Mouse (Mus musculus): ENCODE results near the gene 4930518I15Rik. TPM values are rescaled to one million over a fixed set of nuclear protein-coding genes. Genes with fewer than 3 reads are reported as not detected.
"Not testable (repeated sequence)": the region's sequence is repeated elsewhere in the genome, so short reads cannot be mapped to it uniquely, and the experiment has no call there.

The 4930518I15Rik gene
- 5.9 and 8.6 TPM in 2 replicates for polyA plus RNA-seq (2014; fragmentation: Nextera tagmentation; extraction: Ambion mirVana)

GRCm38 (mm10) chr2:156857835-156858234 is at the start of gene 4930518I15Rik:
4930518I15Rik (minus strand) TSS chr2:156857946.
- WGBS, result 90% methylated on average over 2 of the region's 2 CpGs
- Histone ChIP-seq H3K4me2 (replicated peaks; ENCODE audit: low read depth, low read length) (no peak within 1 kb of the TSS), H3K9ac (ENCODE audit: low read depth, low read length) (no peak within 1 kb of the TSS), H3K36me3 (ENCODE audit: control insufficient read depth, insufficient read depth, low read length) (0 out of 2 replicates have a peak, but pooled peaks cover 2% of the 10 kb centered on the region), H3K4me3 (ENCODE audit: low read depth, low read length) (no peak within 1 kb of the TSS), H3K27me3 (ENCODE audit: control insufficient read depth, insufficient read depth, low read length) (no peaks in the 10 kb centered on the region), H3K9me3 (ENCODE audit: control insufficient read depth, low read length) (no peaks in the 10 kb centered on the region), H3K27ac (ENCODE audit: low read depth, low read length) (no peak within 1 kb of the TSS), H3K4me1 (replicated peaks; ENCODE audit: control insufficient read depth, insufficient read depth, low read length) (no peaks in the 10 kb centered on the region)
- ATAC-seq (ENCODE audit: low FRiP score) (no peak), DNase-seq (ENCODE audit: low spot score) (no peak)

GRCm38 (mm10) chr2:156905931-156906330 is 48.2 kb upstream of the 4930518I15Rik start:
- not testable (repeated sequence) for H3K9ac ChIP-seq (ENCODE audit: low read depth, low read length); H3K27ac ChIP-seq (ENCODE audit: low read depth, low read length); H3K36me3 ChIP-seq (ENCODE audit: control insufficient read depth, insufficient read depth, low read length); H3K4me3 ChIP-seq (ENCODE audit: low read depth, low read length); H3K4me2 ChIP-seq (replicated peaks; ENCODE audit: low read depth, low read length); DNase-seq (ENCODE audit: low spot score); H3K4me1 ChIP-seq (replicated peaks; ENCODE audit: control insufficient read depth, insufficient read depth, low read length); H3K27me3 ChIP-seq (ENCODE audit: control insufficient read depth, insufficient read depth, low read length); H3K9me3 ChIP-seq (ENCODE audit: control insufficient read depth, low read length); ATAC-seq (ENCODE audit: low FRiP score)
- WGBS, result 40% methylated on average over 4 of the region's 4 CpGs

GRCm38 (mm10) chr2:156904976-156905717 is 47.4 kb upstream of the 4930518I15Rik start:
- ATAC-seq (ENCODE audit: low FRiP score) (no peak), DNase-seq (ENCODE audit: low spot score) (peak; percentile 74)
- Histone ChIP-seq H3K27ac (ENCODE audit: low read depth, low read length) (no peak overlapping the region), H3K27me3 (ENCODE audit: control insufficient read depth, insufficient read depth, low read length) (no peaks in the 10 kb centered on the region), H3K4me3 (ENCODE audit: low read depth, low read length) (no peak overlapping the region), H3K9me3 (ENCODE audit: control insufficient read depth, low read length) (no peaks in the 10 kb centered on the region), H3K4me2 (replicated peaks; ENCODE audit: low read depth, low read length) (no peak overlapping the region), H3K4me1 (replicated peaks; ENCODE audit: control insufficient read depth, insufficient read depth, low read length) (no peaks in the 10 kb centered on the region), H3K9ac (ENCODE audit: low read depth, low read length) (no peak overlapping the region), H3K36me3 (ENCODE audit: control insufficient read depth, insufficient read depth, low read length) (no peaks in the 10 kb centered on the region)
- 31% methylated on average over 6 of the region's 6 CpGs for WGBS

GRCm38 (mm10) chr2:156903367-156903766 is 45.6 kb upstream of the 4930518I15Rik start:
- H3K27ac ChIP-seq (ENCODE audit: low read depth, low read length), result no peak overlapping the region
- no peaks in the 10 kb centered on the region for H3K27me3 ChIP-seq (ENCODE audit: control insufficient read depth, insufficient read depth, low read length)
- H3K4me2 ChIP-seq (replicated peaks; ENCODE audit: low read depth, low read length), result no peak overlapping the region
- no peak for ATAC-seq (ENCODE audit: low FRiP score)
- no peak overlapping the region for H3K4me3 ChIP-seq (ENCODE audit: low read depth, low read length)
- no peaks in the 10 kb centered on the region for H3K9me3 ChIP-seq (ENCODE audit: control insufficient read depth, low read length)
- H3K4me1 ChIP-seq (replicated peaks; ENCODE audit: control insufficient read depth, insufficient read depth, low read length), result no peaks in the 10 kb centered on the region
- no peak for DNase-seq (ENCODE audit: low spot score)
- WGBS, result 34% methylated on average over 2 of the region's 2 CpGs
- no peaks in the 10 kb centered on the region for H3K36me3 ChIP-seq (ENCODE audit: control insufficient read depth, insufficient read depth, low read length)
- no peak overlapping the region for H3K9ac ChIP-seq (ENCODE audit: low read depth, low read length)

GRCm38 (mm10) chr2:156902411-156902810 is 44.7 kb upstream of the 4930518I15Rik start:
- not testable (repeated sequence) for H3K27ac ChIP-seq (ENCODE audit: low read depth, low read length); ATAC-seq (ENCODE audit: low FRiP score); H3K9ac ChIP-seq (ENCODE audit: low read depth, low read length); H3K36me3 ChIP-seq (ENCODE audit: control insufficient read depth, insufficient read depth, low read length); H3K9me3 ChIP-seq (ENCODE audit: control insufficient read depth, low read length); H3K4me2 ChIP-seq (replicated peaks; ENCODE audit: low read depth, low read length); DNase-seq (ENCODE audit: low spot score); H3K4me1 ChIP-seq (replicated peaks; ENCODE audit: control insufficient read depth, insufficient read depth, low read length); H3K27me3 ChIP-seq (ENCODE audit: control insufficient read depth, insufficient read depth, low read length); H3K4me3 ChIP-seq (ENCODE audit: low read depth, low read length)
- WGBS, result 77% methylated on average over 4 of the region's 4 CpGs

GRCm38 (mm10) chr2:156901883-156902282 is 44.1 kb upstream of the 4930518I15Rik start:
- Histone ChIP-seq H3K4me1 (replicated peaks; ENCODE audit: control insufficient read depth, insufficient read depth, low read length) (no peaks in the 10 kb centered on the region), H3K36me3 (ENCODE audit: control insufficient read depth, insufficient read depth, low read length) (no peaks in the 10 kb centered on the region), H3K27me3 (ENCODE audit: control insufficient read depth, insufficient read depth, low read length) (no peaks in the 10 kb centered on the region), H3K4me2 (replicated peaks; ENCODE audit: low read depth, low read length) (no peak overlapping the region), H3K4me3 (ENCODE audit: low read depth, low read length) (no peak overlapping the region), H3K9ac (ENCODE audit: low read depth, low read length) (no peak overlapping the region), H3K9me3 (ENCODE audit: control insufficient read depth, low read length) (no peaks in the 10 kb centered on the region), H3K27ac (ENCODE audit: low read depth, low read length) (no peak overlapping the region)
- ATAC-seq (ENCODE audit: low FRiP score) (no peak), DNase-seq (ENCODE audit: low spot score) (no peak)
- WGBS, result 85% methylated on average over 6 of the region's 6 CpGs

- no peaks in the 10 kb centered on the region for H3K9me3 ChIP-seq (ENCODE audit: control insufficient read depth, low read length)
- no peak overlapping the region for H3K9ac ChIP-seq (ENCODE audit: low read depth, low read length)
- WGBS, result 72% methylated on average over 2 of the region's 2 CpGs
- H3K27me3 ChIP-seq (ENCODE audit: control insufficient read depth, insufficient read depth, low read length), result no peaks in the 10 kb centered on the region
- no peaks in the 10 kb centered on the region for H3K4me1 ChIP-seq (replicated peaks; ENCODE audit: control insufficient read depth, insufficient read depth, low read length)
- ATAC-seq (ENCODE audit: low FRiP score), result no peak
- H3K27ac ChIP-seq (ENCODE audit: low read depth, low read length), result no peak overlapping the region
- no peak for DNase-seq (ENCODE audit: low spot score)
- no peak overlapping the region for H3K4me2 ChIP-seq (replicated peaks; ENCODE audit: low read depth, low read length)
- no peaks in the 10 kb centered on the region for H3K36me3 ChIP-seq (ENCODE audit: control insufficient read depth, insufficient read depth, low read length)
- H3K4me3 ChIP-seq (ENCODE audit: low read depth, low read length), result no peak overlapping the region
Measured at GRCm38 (mm10) chr2:156901344-156901743, 43.6 kb upstream of the 4930518I15Rik start.

- Histone ChIP-seq H3K36me3 (ENCODE audit: control insufficient read depth, insufficient read depth, low read length) (no peaks in the 10 kb centered on the region), H3K27ac (ENCODE audit: low read depth, low read length) (no peak overlapping the region), H3K4me2 (replicated peaks; ENCODE audit: low read depth, low read length) (no peak overlapping the region), H3K9ac (ENCODE audit: low read depth, low read length) (no peak overlapping the region), H3K9me3 (ENCODE audit: control insufficient read depth, low read length) (no peaks in the 10 kb centered on the region), H3K27me3 (ENCODE audit: control insufficient read depth, insufficient read depth, low read length) (no peaks in the 10 kb centered on the region), H3K4me1 (replicated peaks; ENCODE audit: control insufficient read depth, insufficient read depth, low read length) (no peaks in the 10 kb centered on the region), H3K4me3 (ENCODE audit: low read depth, low read length) (no peak overlapping the region)
- DNase-seq (ENCODE audit: low spot score), result no peak
- WGBS, result 71% methylated on average over 4 of the region's 4 CpGs
- no peak for ATAC-seq (ENCODE audit: low FRiP score)
Measured at GRCm38 (mm10) chr2:156899184-156899583, 41.4 kb upstream of the 4930518I15Rik start.

GRCm38 (mm10) chr2:156898374-156898773 is 40.6 kb upstream of the 4930518I15Rik start:
- WGBS, result 87% methylated on average over 4 of the region's 4 CpGs
- DNase-seq (ENCODE audit: low spot score), result no peak
- Histone ChIP-seq H3K4me2 (replicated peaks; ENCODE audit: low read depth, low read length) (no peak overlapping the region), H3K27me3 (ENCODE audit: control insufficient read depth, insufficient read depth, low read length) (no peaks in the 10 kb centered on the region), H3K9ac (ENCODE audit: low read depth, low read length) (no peak overlapping the region), H3K9me3 (ENCODE audit: control insufficient read depth, low read length) (no peaks in the 10 kb centered on the region), H3K27ac (ENCODE audit: low read depth, low read length) (no peak overlapping the region), H3K4me3 (ENCODE audit: low read depth, low read length) (no peak overlapping the region), H3K4me1 (replicated peaks; ENCODE audit: control insufficient read depth, insufficient read depth, low read length) (no peaks in the 10 kb centered on the region), H3K36me3 (ENCODE audit: control insufficient read depth, insufficient read depth, low read length) (no peaks in the 10 kb centered on the region)
- ATAC-seq (ENCODE audit: low FRiP score), result no peak
